Mouse (Mus musculus) forelimb bud, embryonic 11.5 days (tissue): Measurements from ENCODE around the gene Dact3.

Experiments used
- DNase-seq: peaks from one replicate; pipeline ENCODE4 v3.0.0-alpha.2; 2012; ENCODE audit warnings: low read depth, low spot score

Dact3 gene

GRCm38 (mm10) chr7:16875310-16875325 lies at the start of gene Dact3:
TSS of gene Dact3 (plus strand) at chr7:16875317.
- no peak for DNase-seq

DNA sequence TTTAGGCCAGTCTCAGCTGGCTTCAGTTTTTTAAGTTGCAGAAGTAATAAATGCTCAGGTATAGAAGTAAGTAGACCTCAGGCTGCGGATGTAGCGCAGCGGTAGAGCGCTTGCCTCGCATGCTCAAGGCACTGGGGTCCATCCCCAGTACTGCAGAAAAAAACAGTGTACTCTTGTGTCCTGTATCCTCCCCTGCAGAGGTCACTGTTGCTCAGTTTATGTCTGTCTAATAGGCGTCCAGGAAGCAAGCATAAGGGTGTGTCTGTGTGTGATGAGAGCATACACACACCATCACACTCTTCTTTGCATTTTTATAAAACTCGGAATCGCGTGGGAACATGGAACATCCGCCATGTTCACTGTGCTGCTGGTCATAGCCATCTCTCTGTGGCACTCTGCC lies 49.3 kb upstream of the Dact3 start:
- DNase-seq = no peak

DNA sequence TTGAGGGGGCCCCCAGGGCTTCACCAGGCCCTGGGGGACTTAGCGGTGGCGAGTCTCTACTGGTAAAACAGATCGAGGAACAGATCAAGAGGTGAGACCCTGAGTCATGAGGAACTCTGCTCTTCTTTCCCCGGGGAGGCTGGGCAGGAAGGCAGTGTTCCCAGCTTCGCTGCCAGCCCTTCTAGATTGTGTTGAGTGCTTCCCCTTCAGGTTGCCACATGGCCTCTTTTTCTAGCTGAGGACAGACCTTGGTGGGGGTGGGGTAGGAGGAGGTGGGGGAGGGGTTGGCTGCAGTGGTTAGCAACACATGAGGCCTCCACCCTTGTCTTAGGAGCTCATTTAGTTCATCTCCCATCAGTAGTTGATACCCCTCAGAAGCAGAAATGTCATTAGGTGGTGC lies 48.5 kb upstream of the Dact3 start:
- no peak for DNase-seq

DNA sequence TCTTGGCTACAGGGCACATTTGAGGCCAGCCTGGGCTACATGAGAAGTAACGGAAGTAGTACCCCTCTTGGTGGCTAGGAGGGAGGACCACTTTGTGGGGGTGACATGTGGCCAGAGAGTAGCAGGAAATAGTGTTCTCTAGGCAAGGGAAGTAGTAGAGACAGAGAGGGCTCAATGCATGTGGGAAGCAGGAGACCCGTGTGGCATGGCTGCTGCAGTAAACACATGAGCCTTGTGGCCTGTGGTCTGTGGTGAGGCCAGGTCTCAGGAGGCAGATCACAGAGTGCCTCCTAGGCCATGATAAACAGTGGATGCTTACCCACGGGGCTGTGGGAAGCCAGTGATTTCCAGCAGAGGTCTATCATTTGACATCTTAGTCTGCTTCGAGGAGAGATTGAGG lies 47.8 kb upstream of the Dact3 start:
- no peak for DNase-seq

- DNase-seq = no peak
Measured at GRCm38 (mm10) chr7:16830449-16830848, 44.7 kb upstream of the Dact3 start.

DNA sequence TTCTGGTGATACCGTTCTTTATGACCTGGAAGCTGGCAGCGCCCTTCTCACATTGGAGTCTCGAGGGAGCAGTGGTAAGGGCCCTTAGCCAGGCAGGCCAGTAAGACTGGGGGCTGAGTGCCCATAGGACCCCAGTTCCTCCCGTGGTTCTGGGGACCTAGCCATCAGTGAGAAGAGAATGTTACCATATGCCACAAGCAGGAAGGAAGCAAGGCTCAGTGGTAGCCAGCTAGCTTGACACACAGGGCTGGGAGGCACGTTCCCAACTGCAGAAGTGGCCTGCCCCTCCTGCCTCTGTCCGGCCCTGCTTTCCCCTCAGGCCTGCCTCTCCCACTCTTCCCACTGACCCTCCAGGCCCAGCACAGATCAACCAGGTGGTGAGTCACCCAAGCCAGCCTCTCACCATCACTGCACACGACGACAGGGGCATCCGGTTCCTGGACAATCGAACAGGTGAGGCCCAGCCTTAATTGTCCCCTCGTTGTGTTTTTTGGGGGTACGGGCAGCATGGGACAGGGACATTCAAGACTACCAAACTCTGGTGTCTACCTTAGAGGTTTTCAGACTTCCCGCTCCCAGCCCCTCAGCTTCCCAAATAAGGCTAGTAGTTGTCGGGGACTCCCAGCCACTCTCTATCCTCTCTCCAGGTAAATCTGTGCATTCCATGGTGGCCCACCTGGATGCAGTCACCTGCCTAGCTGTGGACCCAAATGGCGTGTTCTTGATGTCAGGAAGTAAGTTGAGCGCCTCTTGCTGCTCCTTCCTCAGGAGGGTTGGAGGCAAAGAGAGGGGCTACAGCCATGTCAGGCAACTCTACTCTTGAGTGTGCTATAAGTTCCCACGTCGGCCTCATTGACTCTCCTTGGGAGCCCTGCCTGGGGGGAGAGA lies 37.0 kb upstream of the Dact3 start:
- no peak for DNase-seq

GRCm38 (mm10) chr7:16838804-16839426 lies 36.2 kb upstream of the Dact3 start:
- no peak for DNase-seq

GRCm38 (mm10) chr7:16839427-16840108 lies 35.5 kb upstream of the Dact3 start:
- DNase-seq = no peak

DNA sequence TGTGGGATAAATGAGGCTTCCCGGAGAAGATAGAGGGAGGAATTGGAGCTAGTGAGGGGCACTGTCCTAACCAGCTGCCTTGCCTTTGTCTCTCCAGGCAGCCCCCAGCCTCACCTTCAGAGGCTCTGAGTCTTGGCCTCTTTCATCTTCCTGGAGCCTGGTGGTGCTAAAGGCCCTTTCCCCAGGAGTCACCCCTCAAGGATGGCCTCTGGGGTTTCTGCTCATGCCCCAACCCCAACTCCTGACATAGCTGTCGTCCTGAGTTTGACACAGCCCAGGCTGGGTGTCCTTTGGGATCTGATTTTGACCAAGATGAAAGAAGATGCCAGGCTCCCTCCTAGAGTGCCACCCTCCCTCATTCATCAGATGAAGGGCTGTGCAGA lies 35.0 kb upstream of the Dact3 start:
- DNase-seq = no peak

DNA sequence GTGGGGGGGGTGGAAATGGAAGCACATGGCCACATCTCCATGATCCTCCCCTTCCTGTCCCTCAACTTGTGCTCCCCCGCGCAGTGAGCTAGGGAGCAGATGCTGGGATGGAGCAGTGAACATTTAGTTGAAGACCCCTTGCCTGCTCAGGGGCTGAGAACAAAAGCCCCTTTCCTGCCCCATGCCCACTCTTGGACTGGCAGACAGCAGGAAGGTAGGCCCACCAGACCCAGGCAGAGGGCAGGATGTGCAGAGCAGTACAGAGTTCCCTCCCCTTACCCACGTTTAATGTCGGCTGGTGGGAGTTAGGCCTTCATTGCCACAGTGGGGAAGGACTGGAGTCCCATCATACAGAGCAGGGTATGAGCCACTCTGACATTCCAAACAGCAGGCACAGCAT lies 34.0 kb upstream of the Dact3 start:
- DNase-seq = no peak

- DNase-seq = no peak
Measured at GRCm38 (mm10) chr7:16841561-16842560, 33.3 kb upstream of the Dact3 start.

DNA sequence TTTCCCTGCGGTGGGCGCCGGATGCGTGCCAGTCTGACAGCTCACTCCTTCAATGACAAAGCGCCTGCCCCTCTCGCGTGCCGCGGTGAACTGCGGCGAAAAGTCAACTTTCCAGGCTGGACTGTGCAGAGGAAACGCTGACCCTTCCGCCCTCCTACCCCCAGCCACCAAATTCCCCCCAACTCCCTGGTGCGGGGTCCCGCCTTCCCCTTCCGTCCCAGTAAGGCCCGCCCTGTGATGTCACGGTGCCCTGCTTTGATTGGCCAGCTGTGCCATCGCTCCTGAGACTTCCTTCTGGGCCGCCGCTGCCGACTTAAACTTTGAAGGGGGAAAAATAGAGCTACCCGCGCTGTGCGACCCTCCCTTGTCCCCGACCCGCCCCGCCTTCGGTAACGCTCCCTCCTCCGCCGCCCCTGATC lies 32.5 kb upstream of the Dact3 start, which contains the start of gene Prkd2:
Gene Prkd2, plus strand, starts transcription at position 258 of the 419 bp plus-strand sequence.
- peak; percentile 86 for DNase-seq

DNA sequence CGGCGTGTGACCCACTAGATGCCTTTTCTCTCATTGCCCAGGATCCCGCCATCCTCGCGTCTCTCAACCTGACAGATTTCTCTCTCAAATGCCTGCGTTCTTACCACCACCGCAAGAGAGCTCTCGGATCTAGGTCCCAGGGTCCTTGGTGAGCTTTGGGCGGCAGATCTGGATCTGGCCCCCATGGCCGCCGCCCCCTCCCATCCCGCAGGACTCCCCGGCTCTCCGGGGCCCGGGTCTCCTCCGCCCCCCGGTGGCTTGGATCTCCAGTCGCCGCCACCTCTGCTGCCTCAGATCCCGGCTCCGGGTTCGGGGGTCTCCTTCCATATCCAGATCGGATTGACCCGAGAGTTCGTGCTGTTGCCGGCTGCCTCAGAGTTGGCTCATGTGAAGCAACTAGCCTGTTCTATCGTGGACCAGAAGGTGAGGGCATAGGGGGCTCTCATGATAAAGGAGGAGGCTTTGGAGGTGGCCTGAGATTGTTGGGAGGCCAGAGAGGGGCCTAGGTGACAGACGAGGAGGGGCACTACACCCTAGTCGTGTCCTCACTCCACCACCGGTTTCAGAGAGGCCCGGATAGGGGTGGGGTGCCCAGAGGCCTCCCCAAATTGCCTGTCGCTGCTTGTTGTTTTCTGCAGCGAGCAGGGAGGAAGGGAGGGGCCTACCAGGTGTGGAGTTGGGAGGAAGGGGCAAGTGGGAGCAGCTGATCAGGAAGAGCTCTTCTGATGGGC lies 31.5 kb upstream of the Dact3 start:
- DNase-seq = peak; percentile 24

DNA sequence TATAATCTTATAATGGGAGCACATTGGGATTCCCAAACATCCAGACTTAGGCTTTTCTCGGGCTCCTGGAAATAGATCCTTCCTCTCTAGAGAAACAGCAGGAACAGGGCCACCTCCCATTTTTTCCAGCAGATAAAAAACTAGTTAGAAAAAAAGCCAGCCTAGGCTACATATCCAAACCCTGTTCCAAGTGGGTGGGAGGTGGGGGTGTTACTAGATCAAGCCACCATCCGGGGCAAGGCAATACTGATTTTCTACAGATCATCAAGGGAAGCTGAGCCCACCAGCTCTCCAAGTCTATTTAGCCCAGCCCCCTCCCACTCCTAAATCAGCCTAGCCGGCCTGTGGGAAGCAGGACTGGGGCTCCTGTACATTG lies 30.4 kb upstream of the Dact3 start:
- DNase-seq = no peak

GRCm38 (mm10) chr7:16845072-16845819 lies 29.9 kb upstream of the Dact3 start:
- DNase-seq = no peak

GRCm38 (mm10) chr7:16845820-16846167 lies 29.3 kb upstream of the Dact3 start:
- no peak for DNase-seq

GRCm38 (mm10) chr7:16846775-16847174 lies 28.3 kb upstream of the Dact3 start:
- no peak for DNase-seq

GRCm38 (mm10) chr7:16847507-16847906 lies 27.6 kb upstream of the Dact3 start:
- no peak for DNase-seq

GRCm38 (mm10) chr7:16848579-16848978 lies 26.5 kb upstream of the Dact3 start:
- peak; percentile 36 for DNase-seq

DNA sequence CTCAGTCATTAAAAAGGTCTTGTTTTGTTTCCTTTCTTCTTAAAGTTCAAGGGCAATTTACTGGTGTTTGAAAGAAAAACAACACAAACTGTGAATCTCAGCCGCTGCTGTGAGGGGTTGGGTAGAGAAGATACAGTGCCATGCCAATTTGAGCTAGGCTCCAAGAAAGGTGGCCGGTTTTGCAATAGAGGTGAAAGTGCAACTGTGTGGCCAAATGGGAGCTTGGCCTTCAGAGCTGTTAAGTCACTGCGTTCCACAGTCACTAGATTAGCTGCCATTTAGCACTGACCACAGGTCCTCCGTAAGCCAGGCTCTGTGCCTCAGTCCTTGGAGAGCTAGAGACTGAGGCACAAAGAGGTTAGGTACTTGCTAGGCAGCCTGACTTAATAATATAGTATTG lies 23.5 kb upstream of the Dact3 start:
- no peak for DNase-seq
